Mouse (Mus musculus): ENCODE data around the gene Dgcr6. TPM values are rescaled to one million over a fixed set of nuclear protein-coding genes. Genes with fewer than 3 reads are reported as not detected.
A peak's percentile ranks its signal among the peaks of the same experiment; 100 is the strongest.

Dgcr6 gene
- total RNA-seq, 2 experiments from 2014 or later, result 26.6 to 28.5 TPM

DNA sequence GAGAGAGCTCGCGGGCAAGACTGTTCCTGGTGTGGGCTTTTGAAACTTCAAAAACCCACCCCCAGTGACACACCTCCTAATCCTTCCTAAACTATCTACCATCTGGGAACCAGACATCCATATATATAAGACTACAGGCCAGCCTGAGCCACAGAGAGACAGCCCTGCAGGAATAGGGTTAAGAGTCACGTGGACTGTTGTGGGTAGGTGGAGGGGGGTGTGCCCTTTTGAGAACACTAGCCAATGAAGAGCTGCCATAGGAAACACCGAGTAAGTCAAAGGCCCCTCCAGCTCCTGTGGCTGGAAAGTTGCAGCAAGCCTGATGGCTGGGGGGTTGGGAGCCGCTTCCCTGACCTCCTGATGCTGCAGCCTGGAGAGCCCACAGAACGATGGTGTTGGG lies 51.1 kb downstream of the Dgcr6 start:
- no peak for DNase-seq
- intact Hi-C loops (cut with DNase I; ENCODE audit: low total_unique reads), result no loop called here

DNA sequence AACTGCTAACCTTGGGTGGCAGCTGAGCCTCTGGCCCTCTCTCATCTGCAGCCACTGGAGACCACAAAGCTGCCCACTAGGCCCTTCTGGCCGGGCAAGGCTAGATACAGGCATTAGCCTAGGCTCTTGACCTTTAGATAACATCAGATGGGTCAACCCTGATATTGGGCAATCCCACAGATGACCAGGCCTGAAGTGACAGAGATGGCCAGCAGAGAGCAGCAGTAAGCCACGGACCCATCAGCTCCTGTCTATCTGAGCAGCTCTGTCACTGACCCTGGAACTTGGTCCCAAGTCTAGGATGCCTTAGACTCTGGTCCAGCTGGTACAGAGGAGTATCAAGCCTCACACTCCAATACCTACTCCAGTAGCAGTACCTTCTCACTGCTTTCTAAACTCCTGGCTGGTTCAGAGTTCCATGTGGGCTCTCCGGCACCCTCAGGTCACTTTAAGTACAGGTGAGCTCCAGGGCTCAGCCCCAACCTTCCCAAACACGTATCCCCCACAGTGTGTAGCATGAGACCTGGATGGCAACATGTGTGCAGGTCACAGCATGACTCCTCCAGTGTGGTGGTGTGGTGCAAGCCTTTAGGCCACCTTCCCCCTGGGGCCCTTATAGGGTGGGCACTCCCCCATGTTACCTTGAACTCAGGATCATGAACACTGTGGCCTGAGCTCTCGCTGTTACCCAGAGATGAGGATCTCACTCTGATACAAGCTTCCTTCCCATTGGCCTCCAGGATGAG lies 55.7 kb downstream of the Dgcr6 start:
- intact Hi-C loops (cut with DNase I; ENCODE audit: low total_unique reads), result no loop called here
- DNase-seq, result peak; percentile 65

- intact Hi-C loops (cut with DNase I; ENCODE audit: low total_unique reads), result no loop called here
- no peak for DNase-seq
These were observed 58.4 kb downstream of the Dgcr6 start for GRCm38 (mm10) chr16:18111042-18111441.

- no peak for DNase-seq
- intact Hi-C loops (cut with DNase I; ENCODE audit: low total_unique reads), result loop anchor here (5.0 kb wide), 1 partner anchor 91 kb away; no protein-coding TSS in a partner anchor
These were observed 63.8 kb downstream of the Dgcr6 start for GRCm38 (mm10) chr16:18116467-18116866.

GRCm38 (mm10) chr16:18118285-18118684 lies 65.6 kb downstream of the Dgcr6 start:
- intact Hi-C loops (cut with DNase I; ENCODE audit: low total_unique reads), result loop anchor here (5.0 kb wide), 1 partner anchor 89 kb away; no protein-coding TSS in a partner anchor
- DNase-seq, result no peak

GRCm38 (mm10) chr16:18119031-18119730 lies 66.5 kb downstream of the Dgcr6 start:
- intact Hi-C loops (cut with DNase I; ENCODE audit: low total_unique reads), result loop anchor here (5.0 kb wide), 1 partner anchor 88 kb away; no protein-coding TSS in a partner anchor
- peak; percentile 57 for DNase-seq

Other genes starting within 250 kb of the Dgcr6 start
- not detected for gene B830017H08Rik, start 219.7 kb upstream of the Dgcr6 start, total RNA-seq (2021)
- gene Car15, start 214.5 kb upstream of the Dgcr6 start, total RNA-seq (2021), result under 1 TPM; 0.80 to 0.96 TPM
- under 1 TPM; 0.16 to 0.29 TPM for gene Gm20518, start 161.2 kb upstream of the Dgcr6 start, total RNA-seq (2021)
- under 1 TPM in 1 of 2 experiments, not detected in 1; 0.16 TPM for gene Tssk1, start 158.6 kb upstream of the Dgcr6 start, total RNA-seq (2021)
- gene Dgcr2, start 154.3 kb upstream of the Dgcr6 start, total RNA-seq (2021), result 10 to 100 TPM; 26.4 to 30.6 TPM
- not detected for gene Tssk2, start 154.2 kb upstream of the Dgcr6 start, total RNA-seq (2021)
- 1 to 10 TPM; 9.0 to 9.3 TPM for gene Ess2, start 141.5 kb upstream of the Dgcr6 start, total RNA-seq (2021)
- not detected for gene Gsc2, start 137.8 kb upstream of the Dgcr6 start, total RNA-seq (2021)
- gene Slc25a1, start 124.6 kb upstream of the Dgcr6 start, total RNA-seq (2021), result 1 to 10 TPM; 4.9 to 7.7 TPM
- under 1 TPM in 1 of 2 experiments, not detected in 1; 0.38 TPM for gene Vpreb2, start 72.4 kb upstream of the Dgcr6 start, total RNA-seq (2021)
- 10 to 100 TPM in 1 of 2 experiments, 1 to 10 TPM in 1; 2.7 to 11.8 TPM for gene Prodh, start 37.3 kb downstream of the Dgcr6 start, total RNA-seq (2021)
- gene Rtn4r, start 74.8 kb downstream of the Dgcr6 start, total RNA-seq (2021), result under 1 TPM; 0.18 to 0.21 TPM
- not detected for gene Ccdc188, start 165.0 kb downstream of the Dgcr6 start, total RNA-seq (2021)
- gene Zdhhc8, start 182.3 kb downstream of the Dgcr6 start, total RNA-seq (2021), result 10 to 100 TPM; 20.3 to 21.7 TPM
- gene Trmt2a, start 195.8 kb downstream of the Dgcr6 start, total RNA-seq (2021), result 10 to 100 TPM; 12.1 to 12.7 TPM
- 10 to 100 TPM; 28.7 to 42.6 TPM for gene Ranbp1, start 195.9 kb downstream of the Dgcr6 start, total RNA-seq (2021)
- not detected for gene Gm49776, start 205.5 kb downstream of the Dgcr6 start, total RNA-seq (2021)
- 10 to 100 TPM; 13.9 to 16.3 TPM for gene Dgcr8, start 236.4 kb downstream of the Dgcr6 start, total RNA-seq (2021)